Mouse (Mus musculus) thymus, postnatal 36 days (tissue): ENCODE data around the gene 1700122O11Rik.

Experiments
- DNase-seq, 2 experiments: peaks; one replicate each; pipeline ENCODE4 v3.0.0; 2022; ENCODE audit warnings: mixed read lengths in 2 of 2

Gene 1700122O11Rik

GRCm38 (mm10) chr17:48027677-48028076 lies 10.4 kb downstream of the 1700122O11Rik start:
- DNase-seq, result no peak

DNA sequence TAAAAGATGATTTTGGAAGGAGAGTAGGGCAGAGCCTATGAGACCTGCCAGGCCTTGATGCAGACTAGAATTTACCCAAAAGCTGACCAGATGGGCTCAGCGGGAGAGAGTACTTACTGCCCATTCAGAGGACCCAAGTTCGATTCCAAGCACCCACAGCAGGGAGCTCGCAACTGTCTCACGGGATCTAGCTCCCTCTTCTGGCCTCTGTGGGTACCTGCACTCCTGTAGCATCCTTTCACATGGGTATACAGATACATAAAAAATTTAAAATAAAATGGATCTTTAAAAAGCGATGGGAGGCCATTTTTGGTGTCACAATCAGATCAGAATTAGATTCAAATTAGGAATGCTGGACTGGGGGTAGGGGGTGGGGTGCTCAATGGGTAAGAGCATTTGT lies 11.1 kb downstream of the 1700122O11Rik start:
- DNase-seq, result no peak

GRCm38 (mm10) chr17:48024045-48024444 lies 14.0 kb downstream of the 1700122O11Rik start:
- DNase-seq, result no peak

DNA sequence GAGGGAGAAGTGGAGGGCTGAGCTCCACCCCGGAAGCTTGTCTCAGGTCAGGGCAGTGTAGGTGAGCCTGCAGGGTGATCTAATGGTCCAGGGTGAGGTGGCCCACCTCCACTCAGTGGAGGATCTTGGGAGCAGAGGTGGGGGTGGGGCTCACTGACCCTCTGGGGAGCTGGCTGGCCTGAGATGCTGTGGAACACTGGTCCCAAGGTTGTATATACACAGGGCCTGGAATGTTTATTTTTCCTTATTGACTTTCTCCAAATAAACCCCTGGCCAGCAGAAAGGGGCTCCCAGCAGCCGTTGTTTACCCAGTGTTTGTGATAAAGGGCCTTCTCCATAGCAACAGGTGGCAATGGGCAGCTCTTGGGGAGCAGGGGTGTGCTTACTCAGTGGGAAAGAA lies 18.5 kb downstream of the 1700122O11Rik start:
- DNase-seq, result no peak

DNA sequence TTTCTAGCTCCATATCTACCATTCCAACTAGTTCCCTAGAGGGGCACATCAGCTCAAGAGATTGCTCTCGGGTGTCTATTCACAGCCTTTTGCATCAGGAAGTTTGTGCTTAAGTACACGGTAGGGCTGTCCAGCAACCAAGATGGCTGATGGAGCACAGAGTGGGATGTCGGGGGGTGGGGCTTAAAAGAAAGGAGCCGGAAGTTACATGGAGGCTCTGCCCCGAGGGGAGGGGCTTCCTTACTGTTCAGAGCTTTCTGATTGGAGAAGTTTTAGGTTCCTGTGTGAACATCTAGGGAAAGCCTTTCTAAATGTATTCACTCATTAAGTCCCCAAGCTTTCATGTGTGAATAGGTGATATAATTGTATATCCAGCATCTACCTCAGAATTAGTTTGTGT lies 21.5 kb downstream of the 1700122O11Rik start:
- no peak for DNase-seq

GRCm38 (mm10) chr17:48012561-48012960 lies 25.5 kb downstream of the 1700122O11Rik start:
- no peak for DNase-seq

GRCm38 (mm10) chr17:48011105-48011504 lies 27.0 kb downstream of the 1700122O11Rik start:
- DNase-seq, result no peak

- no peak for DNase-seq
Measured at GRCm38 (mm10) chr17:48010283-48010682, 27.8 kb downstream of the 1700122O11Rik start.

GRCm38 (mm10) chr17:48005816-48006215 lies 32.3 kb downstream of the 1700122O11Rik start:
- DNase-seq, result no peak

- DNase-seq, result no peak
Measured at GRCm38 (mm10) chr17:48005091-48005490, 33.0 kb downstream of the 1700122O11Rik start.

DNA sequence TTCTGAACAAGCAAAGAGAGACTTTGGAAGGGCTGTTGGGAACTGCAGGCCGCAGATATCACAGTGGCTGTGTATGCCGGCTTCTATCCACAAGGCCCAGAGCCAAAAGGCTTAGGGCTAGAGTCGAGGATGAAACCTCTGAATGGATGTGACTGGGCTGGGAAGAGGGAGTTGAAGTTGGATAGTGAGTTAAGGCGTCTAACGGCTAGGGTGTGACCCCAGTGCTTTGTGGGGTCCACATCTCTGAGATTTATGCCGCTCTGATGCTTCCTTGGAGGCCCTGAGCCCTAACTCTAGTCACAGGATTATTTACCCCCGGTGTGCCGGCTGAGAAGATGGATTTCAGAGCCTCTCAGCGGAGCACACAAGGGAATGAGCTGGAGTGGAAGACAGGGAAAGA lies 33.5 kb downstream of the 1700122O11Rik start:
- DNase-seq, result no peak

GRCm38 (mm10) chr17:48002486-48002885 lies 35.6 kb downstream of the 1700122O11Rik start:
- no peak for DNase-seq

- DNase-seq, result peak; percentile 69 to 70
Measured at GRCm38 (mm10) chr17:48001586-48002361, 36.3 kb downstream of the 1700122O11Rik start.

- no peak for DNase-seq
Measured at GRCm38 (mm10) chr17:48001157-48001556, 36.9 kb downstream of the 1700122O11Rik start.

GRCm38 (mm10) chr17:47999812-48000211 lies 38.3 kb downstream of the 1700122O11Rik start:
- DNase-seq, result no peak

- no peak for DNase-seq
Measured at GRCm38 (mm10) chr17:47999403-47999802, 38.7 kb downstream of the 1700122O11Rik start.

DNA sequence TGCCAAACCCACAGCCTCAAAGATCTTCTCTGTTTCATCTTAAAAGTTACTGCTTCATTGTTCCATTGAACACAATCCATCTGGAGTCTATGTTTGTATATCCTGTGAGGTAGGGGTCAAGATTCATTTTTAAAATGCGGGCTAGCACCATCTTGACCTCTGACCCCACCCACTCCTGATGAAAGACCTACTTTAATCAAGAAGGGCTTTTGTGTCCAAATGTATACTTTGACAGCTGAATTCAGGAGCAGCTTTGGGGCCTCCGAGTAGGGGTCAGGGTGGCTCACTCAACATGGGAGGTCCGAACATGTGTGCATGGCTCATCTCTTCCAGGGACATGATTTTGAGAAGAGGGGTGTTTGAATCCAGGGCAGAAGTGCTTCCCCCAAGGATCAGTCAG lies 40.3 kb downstream of the 1700122O11Rik start:
- no peak for DNase-seq

DNA sequence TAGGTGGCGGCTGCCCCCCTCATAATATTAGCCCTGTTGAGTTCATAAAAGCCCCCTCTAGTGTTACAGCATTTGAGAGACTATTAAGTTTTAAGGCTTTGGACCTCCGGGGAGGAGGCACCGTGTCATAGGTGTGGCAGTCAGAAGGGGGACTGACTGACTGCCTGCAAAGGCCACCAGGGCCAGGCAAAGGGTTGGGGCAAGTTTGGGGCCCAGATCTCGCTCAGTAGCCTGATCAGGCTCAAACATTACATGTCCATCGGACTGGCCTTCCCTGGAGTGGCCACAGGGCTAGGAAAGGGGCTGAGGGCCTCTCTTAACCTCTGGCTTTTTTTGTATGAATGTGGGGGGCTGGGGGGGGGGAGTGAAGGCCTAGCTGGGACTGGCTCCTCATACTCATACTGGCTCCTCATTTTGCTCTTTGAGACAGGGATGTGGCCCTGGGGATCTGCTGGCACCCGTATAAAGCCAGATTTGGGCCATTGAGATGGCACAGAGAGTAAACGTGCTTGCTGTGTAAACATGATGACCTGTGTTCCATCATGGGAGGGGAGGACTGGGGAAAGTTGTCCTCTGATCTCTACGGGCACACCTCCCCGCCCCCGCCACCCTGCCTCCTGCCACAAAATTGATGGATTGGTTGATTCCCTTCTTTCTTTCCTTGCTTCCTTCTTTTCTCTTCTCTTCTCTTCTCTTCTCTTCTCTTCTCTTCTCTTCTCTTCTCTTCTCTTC lies 47.5 kb downstream of the 1700122O11Rik start:
- no peak for DNase-seq

- peak; percentile 61 to 69 for DNase-seq
Measured at GRCm38 (mm10) chr17:47989951-47990378, 48.1 kb downstream of the 1700122O11Rik start.

- DNase-seq, result no peak
Measured at GRCm38 (mm10) chr17:47988811-47989210, 49.3 kb downstream of the 1700122O11Rik start.

DNA sequence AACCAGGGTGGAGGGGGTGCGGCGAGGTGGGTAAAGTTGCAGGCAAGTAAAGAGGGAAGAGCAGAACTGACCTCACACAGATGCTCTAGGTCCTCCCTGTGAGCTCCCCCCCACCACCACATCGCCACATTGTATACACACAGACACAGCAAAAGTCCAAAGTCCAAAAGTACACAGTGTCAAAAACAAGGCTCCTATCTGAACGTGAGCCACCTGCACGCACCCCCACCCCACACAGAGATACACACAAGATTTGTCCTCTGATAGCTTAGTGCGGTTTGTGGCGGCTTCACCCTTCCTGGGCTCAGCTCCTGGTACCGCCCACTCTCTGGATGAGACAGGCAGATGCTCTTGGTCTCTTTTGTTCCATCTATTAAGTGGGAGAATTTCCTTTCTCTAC lies 50.0 kb downstream of the 1700122O11Rik start:
- DNase-seq, result peak; percentile 43 to 55
